Mouse (Mus musculus) heart, embryonic 13.5 days (tissue): ENCODE measurements around the gene Tcap. TPM values are rescaled to one million over a fixed set of nuclear protein-coding genes. Genes with fewer than 3 reads are reported as not detected.

ENCODE experiments used
- ATAC-seq: fragments of 200-750 bp; cut with Nextera tagmentation; 2 replicates; pipeline ENCODE4 v1.8.0; 2017; ENCODE audit warnings: moderate TSS enrichment; ENCODE audit not compliant: insufficient number of reproducible peaks, low FRiP score, low TSS enrichment; ENCODE audit errors: extremely low read depth
- H3K27ac ChIP-seq: fragments of 300-500 bp; sonication (generic); replicated peaks from 2 replicates; pipeline ENCODE4 v1.5.1; 2015; ENCODE audit warnings: moderate library complexity, mild to moderate bottlenecking, inconsistent platforms
- H3K27me3 ChIP-seq: fragments of 300-500 bp; sonication (generic); replicated peaks from 2 replicates; pipeline ENCODE4 v1.6.1; 2015; ENCODE audit warnings: mild to moderate bottlenecking, inconsistent platforms
- H3K36me3 ChIP-seq: fragments of 300-500 bp; sonication (generic); 2 replicates; pipeline ENCODE4 v1.6.1; 2015; ENCODE audit warnings: mild to moderate bottlenecking, inconsistent platforms
- H3K4me1 ChIP-seq: fragments of 300-500 bp; sonication (generic); 2 replicates; pipeline ENCODE4 v1.6.1; 2015; ENCODE audit warnings: inconsistent platforms
- H3K4me2 ChIP-seq: fragments of 300-500 bp; sonication (generic); 2 replicates; pipeline ENCODE4 v1.6.1; 2015; ENCODE audit warnings: inconsistent platforms, mild to moderate bottlenecking, moderate library complexity
- H3K4me3 ChIP-seq: fragments of 300-500 bp; sonication (generic); 2 replicates; pipeline ENCODE4 v1.5.1; 2015; ENCODE audit warnings: moderate library complexity, mild to moderate bottlenecking, inconsistent platforms
- H3K9ac ChIP-seq: fragments of 300-500 bp; sonication (generic); 2 replicates; pipeline ENCODE4 v1.6.1; 2015; ENCODE audit warnings: inconsistent platforms, mild to moderate bottlenecking, moderate library complexity
- H3K9me3 ChIP-seq: fragments of 300-500 bp; sonication (generic); 2 replicates; pipeline ENCODE4 v1.6.1; 2016; ENCODE audit warnings: inconsistent platforms
- WGBS: fragments of 180-500 bp; shearing (Covaris S2); methylation state at CpG from one replicate; pipeline ENCODE4 v1.1.7; 2015; ENCODE audit warnings: mixed read lengths; 5-methylcytosine and 5-hydroxymethylcytosine counted together
- polyA plus RNA-seq: library from polyadenylated mRNA; unstranded; fragments of >200 nt; fragmentation: Nextera tagmentation; extraction: Ambion mirVana; gene quantifications from 2 replicates; pipeline ENCODE4 v1.2.1, GENCODE M21; 2015

The Tcap gene
- polyA plus RNA-seq, 1 experiment from 2014 or later, result 159 TPM

DNA sequence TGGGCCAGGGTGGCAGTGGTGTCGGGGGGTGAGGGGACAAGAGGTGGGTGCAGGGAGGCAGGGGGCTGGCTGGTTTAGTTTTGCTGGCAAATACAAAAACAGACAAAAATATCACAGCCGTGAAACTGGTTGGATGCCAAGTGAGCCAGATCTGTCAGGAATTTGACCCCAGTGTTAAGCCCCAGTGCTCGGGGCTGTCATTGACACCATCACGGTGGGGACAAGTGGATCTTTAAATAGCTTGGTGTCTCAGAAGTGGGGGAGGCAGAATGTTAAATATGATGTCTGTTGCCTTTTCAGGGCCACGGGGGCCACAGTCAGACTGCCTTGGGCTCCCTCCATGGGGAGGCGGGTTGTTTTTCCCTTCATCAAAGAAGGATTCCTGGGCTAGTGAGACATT, 10.7 kb downstream of the Tcap start:
- Histone ChIP-seq H3K9ac (peak overlapping the region; percentile 58; the same call in 1 of the 2 replicates), H3K4me2 (peak overlapping the region; percentile 46), H3K27me3 (peaks cover 16% of the 10 kb centered on the region), H3K9me3 (no peaks in the 10 kb centered on the region), H3K4me3 (0 out of 2 replicates have a peak overlapping the region, but pooled peaks have one; percentile 2), H3K36me3 (peaks cover 18% of the 10 kb centered on the region), H3K4me1 (peaks cover 63% of the 10 kb centered on the region), H3K27ac (peak overlapping the region; percentile 99)
- ATAC-seq, result peak; percentile 25; the same call in 1 of the 2 replicates
- WGBS, result 16% methylated on average over 6 of the region's 6 CpGs

- Histone ChIP-seq H3K9me3 (no peaks in the 10 kb centered on the region), H3K9ac (peak overlapping the region; percentile 58), H3K4me1 (peaks cover 63% of the 10 kb centered on the region), H3K4me2 (peak overlapping the region; percentile 46), H3K36me3 (peaks cover 18% of the 10 kb centered on the region), H3K4me3 (no peak overlapping the region), H3K27ac (peak overlapping the region; percentile 99), H3K27me3 (peaks cover 11% of the 10 kb centered on the region)
- 24% methylated on average over 4 of the region's 4 CpGs for WGBS
- ATAC-seq, result no peak
Observed at GRCm38 (mm10) chr11:98395041-98395440, 11.4 kb downstream of the Tcap start.

DNA sequence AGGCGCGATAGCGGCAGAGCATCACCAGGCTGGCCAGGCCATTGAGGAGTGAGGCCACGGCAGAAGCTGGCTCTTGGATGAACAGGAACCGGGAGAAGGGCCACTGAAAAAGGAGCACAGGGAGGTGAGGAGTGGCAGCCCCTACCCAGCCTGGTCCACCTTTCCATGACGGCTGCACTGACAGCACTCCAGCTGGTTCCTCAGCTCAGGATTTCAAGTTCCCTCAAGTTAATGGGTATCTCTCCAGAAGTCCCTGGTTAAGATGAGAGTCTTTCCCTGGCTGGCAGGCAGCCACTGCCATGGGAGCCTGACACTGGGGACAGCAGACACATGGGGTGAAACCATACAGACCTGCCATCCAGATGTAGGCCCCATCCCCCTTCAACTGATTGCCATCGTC, 14.3 kb downstream of the Tcap start:
- Histone ChIP-seq H3K4me3 (no peak overlapping the region), H3K9ac (no peak overlapping the region), H3K4me1 (peaks cover 46% of the 10 kb centered on the region), H3K27me3 (peaks cover 2% of the 10 kb centered on the region; the same call in 1 of the 2 replicates), H3K9me3 (no peaks in the 10 kb centered on the region), H3K36me3 (peaks cover 18% of the 10 kb centered on the region), H3K4me2 (no peak overlapping the region), H3K27ac (no peak overlapping the region)
- no peak for ATAC-seq
- 81% methylated on average over 7 of the region's 7 CpGs for WGBS

DNA sequence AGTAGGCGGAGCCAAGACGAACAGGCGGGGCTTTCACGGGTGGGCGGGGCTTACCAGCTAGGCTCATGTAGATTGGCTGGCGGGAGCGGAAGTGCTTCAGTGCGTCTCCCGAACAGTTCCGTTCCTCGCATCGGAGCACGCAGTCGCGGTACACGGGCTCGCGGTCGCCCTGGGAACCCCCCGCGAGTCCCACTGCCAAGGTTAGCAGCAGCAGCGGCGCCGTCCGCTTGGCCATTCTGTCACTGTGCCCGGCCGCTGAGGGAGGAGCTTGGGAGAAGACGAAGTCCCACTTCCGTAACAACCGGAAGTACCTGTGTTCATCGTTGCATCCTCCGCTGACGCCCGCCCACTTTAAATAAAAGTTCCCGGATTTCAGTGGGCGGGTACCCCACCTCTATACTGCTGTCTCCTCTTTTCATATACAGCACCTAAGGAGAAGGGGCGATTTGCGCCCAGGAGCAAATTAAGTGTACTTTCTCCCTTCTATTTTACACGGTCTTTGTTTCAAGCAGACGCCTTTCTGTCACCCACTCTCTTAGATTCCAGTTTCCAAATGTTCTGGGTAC, 16.6 kb downstream of the Tcap start, which contains the start of gene Pgap3:
Gene Pgap3, minus strand, starts transcription at position 330 of the 566 bp plus-strand sequence.
- peak within 1 kb of the TSS; percentile 67 for H3K4me3 ChIP-seq
- H3K9ac ChIP-seq, result peak within 1 kb of the TSS; percentile 83
- peaks cover 3% of the 10 kb centered on the region; the same call in 1 of the 2 replicates for H3K27me3 ChIP-seq
- H3K27ac ChIP-seq, result peak within 1 kb of the TSS; percentile 93
- under 1% methylated on average over 40 of the region's 40 CpGs for WGBS
- peaks cover 23% of the 10 kb centered on the region for H3K4me1 ChIP-seq
- peak; percentile 48; the same call in 1 of the 2 replicates for ATAC-seq
- H3K9me3 ChIP-seq, result no peaks in the 10 kb centered on the region
- peak within 1 kb of the TSS; percentile 89 for H3K4me2 ChIP-seq
- H3K36me3 ChIP-seq, result peaks cover 18% of the 10 kb centered on the region

- peak overlapping the region; percentile 93 for H3K27ac ChIP-seq
- peak overlapping the region; percentile 83 for H3K9ac ChIP-seq
Observed at GRCm38 (mm10) chr11:98400816-98401215, 17.2 kb downstream of the Tcap start.

GRCm38 (mm10) chr11:98406621-98407020, 23.0 kb downstream of the Tcap start:
- Histone ChIP-seq H3K27ac (no peak overlapping the region), H3K4me2 (no peak overlapping the region), H3K27me3 (peaks cover 3% of the 10 kb centered on the region; the same call in 1 of the 2 replicates), H3K36me3 (no peaks in the 10 kb centered on the region), H3K4me1 (peaks cover 21% of the 10 kb centered on the region), H3K9me3 (no peaks in the 10 kb centered on the region), H3K9ac (no peak overlapping the region), H3K4me3 (no peak overlapping the region)
- 66% methylated on average over 6 of the region's 6 CpGs for WGBS
- no peak for ATAC-seq

More at GRCm38 (mm10) chr11:98400816-98401215, 17.2 kb downstream of the Tcap start:
- H3K36me3 ChIP-seq, result peaks cover 18% of the 10 kb centered on the region
- peaks cover 3% of the 10 kb centered on the region; the same call in 1 of the 2 replicates for H3K27me3 ChIP-seq
- ATAC-seq, result no peak
- H3K4me2 ChIP-seq, result peak overlapping the region; percentile 89
- peak overlapping the region; percentile 67 for H3K4me3 ChIP-seq
- peaks cover 20% of the 10 kb centered on the region for H3K4me1 ChIP-seq
- no peaks in the 10 kb centered on the region for H3K9me3 ChIP-seq
- 49% methylated on average over 3 of the region's 3 CpGs for WGBS

DNA sequence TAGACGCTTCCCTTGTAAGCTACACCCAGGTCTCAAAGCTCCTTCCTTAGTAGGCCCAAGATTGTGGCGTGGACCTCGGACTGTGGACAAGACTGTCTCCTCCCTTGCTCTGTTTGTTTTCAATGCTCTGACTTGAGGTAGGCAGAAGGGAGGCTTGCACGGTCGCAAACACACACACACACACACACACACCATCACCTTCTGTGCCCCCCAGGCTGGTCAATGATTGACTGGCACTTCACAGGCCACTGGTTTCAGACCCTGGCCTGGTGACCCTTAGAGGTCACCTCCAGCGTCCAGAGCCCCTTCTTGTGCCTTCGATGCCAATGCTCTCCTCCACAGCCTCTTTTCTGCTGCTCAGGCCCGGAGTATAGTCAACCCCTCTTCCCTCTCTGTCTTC, 25.3 kb downstream of the Tcap start:
- H3K4me1 ChIP-seq, result peaks cover 32% of the 10 kb centered on the region
- peak overlapping the region; percentile 20 for H3K4me3 ChIP-seq
- no peaks in the 10 kb centered on the region for H3K9me3 ChIP-seq
- H3K27ac ChIP-seq, result peak overlapping the region; percentile 69
- H3K36me3 ChIP-seq, result no peaks in the 10 kb centered on the region
- WGBS, result 51% methylated on average over 8 of the region's 8 CpGs
- peak overlapping the region; percentile 57 for H3K4me2 ChIP-seq
- peak overlapping the region; percentile 73 for H3K9ac ChIP-seq
- no peaks in the 10 kb centered on the region; the same call in 1 of the 2 replicates for H3K27me3 ChIP-seq
- ATAC-seq, result no peak

DNA sequence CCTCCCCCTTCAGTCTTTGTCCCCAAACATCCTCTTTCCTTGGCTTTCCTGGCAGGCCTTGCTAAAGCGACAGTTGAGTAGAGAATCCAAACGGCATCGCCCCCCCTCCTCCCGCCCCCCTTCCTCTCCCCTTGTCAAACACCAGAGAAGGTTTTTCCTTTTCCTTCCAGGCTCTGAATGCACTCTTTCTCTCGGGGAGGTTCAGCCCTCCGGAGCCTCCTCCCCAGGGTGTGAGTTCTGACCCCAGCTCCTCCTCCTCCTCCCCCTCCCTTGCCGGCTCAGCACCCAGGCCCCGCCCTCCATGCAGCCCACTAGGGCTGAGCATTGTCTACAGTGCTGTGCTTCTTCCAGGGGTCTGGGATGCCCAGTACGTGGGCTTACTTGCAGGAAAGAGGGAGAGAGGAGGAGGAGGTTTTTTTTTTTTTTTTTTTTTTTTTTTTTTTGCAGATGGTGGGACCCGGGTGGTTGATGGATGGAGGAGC, 25.8 kb downstream of the Tcap start:
- Histone ChIP-seq H3K4me2 (peak overlapping the region; percentile 57), H3K9ac (peak overlapping the region; percentile 73), H3K4me1 (peaks cover 37% of the 10 kb centered on the region), H3K27ac (peak overlapping the region; percentile 69), H3K36me3 (no peaks in the 10 kb centered on the region), H3K9me3 (no peaks in the 10 kb centered on the region), H3K27me3 (no peaks in the 10 kb centered on the region), H3K4me3 (peak overlapping the region; percentile 20)
- peak; percentile 17; the same call in 1 of the 2 replicates for ATAC-seq
- 8% methylated on average over 9 of the region's 10 CpGs for WGBS

DNA sequence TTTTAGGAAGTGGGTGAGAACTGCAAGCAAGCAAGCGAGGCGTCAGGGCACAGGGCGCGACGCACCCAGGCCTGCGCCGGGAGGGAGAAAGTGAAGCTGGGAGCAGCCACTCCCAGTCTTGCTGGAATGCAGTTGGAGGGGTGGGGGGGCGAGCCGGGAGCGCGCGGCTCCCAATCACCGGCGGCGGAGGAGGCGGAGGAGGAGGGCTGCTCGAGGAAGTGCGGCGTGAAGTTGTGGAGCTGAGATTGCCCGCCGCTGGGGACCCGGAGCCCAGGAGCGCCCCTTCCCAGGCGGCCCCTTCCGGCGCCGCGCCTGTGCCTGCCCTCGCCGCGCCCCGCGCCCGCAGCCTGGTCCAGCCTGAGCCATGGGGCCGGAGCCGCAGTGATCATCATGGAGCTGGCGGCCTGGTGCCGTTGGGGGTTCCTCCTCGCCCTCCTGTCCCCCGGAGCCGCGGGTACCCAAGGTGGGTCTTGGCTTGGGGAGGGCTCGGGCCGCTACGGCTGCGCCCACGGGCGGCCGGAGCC, 28.7 kb downstream of the Tcap start, which contains the start of gene Erbb2:
Gene Erbb2, plus strand, starts transcription at position 198 of the 524 bp plus-strand sequence.
- Histone ChIP-seq H3K36me3 (peaks cover 9% of the 10 kb centered on the region), H3K9ac (peak within 1 kb of the TSS; percentile 93), H3K4me1 (peaks cover 67% of the 10 kb centered on the region), H3K9me3 (no peaks in the 10 kb centered on the region), H3K27ac (peak within 1 kb of the TSS; percentile 96), H3K27me3 (no peaks in the 10 kb centered on the region), H3K4me2 (peak within 1 kb of the TSS; percentile 83), H3K4me3 (peak within 1 kb of the TSS; percentile 80)
- WGBS, result under 1% methylated on average over 45 of the region's 49 CpGs
- peak; percentile 66 for ATAC-seq

GRCm38 (mm10) chr11:98412797-98413301, 29.2 kb downstream of the Tcap start:
- Histone ChIP-seq H3K4me2 (peak overlapping the region; percentile 83), H3K4me1 (peaks cover 72% of the 10 kb centered on the region), H3K4me3 (peak overlapping the region; percentile 80), H3K9ac (peak overlapping the region; percentile 93), H3K36me3 (peaks cover 9% of the 10 kb centered on the region), H3K9me3 (no peaks in the 10 kb centered on the region), H3K27ac (peak overlapping the region; percentile 96), H3K27me3 (no peaks in the 10 kb centered on the region)
- under 1% methylated on average over 36 of the region's 40 CpGs for WGBS
- no peak for ATAC-seq

DNA sequence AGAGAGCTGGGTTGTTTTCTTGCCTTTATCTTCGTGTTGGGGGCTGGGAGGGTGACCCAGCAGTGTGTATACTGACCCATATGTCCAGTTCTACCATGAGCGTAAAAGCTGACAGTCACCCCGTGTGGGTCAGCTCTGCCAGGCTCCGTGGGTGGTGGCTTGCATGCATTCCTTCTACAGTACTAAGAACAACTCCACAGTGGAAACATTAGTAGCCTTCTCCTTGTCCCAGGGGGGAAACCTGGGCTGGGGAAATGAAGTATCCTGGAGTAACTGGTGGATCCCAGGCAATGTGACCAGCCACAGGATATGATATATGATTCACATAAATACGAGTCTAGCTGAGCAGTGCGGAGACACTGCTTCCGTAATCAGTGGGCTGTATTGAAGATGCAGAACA, 30.1 kb downstream of the Tcap start:
- peak overlapping the region; percentile 80 for H3K4me3 ChIP-seq
- 20% methylated on average over 7 of the region's 7 CpGs for WGBS
- H3K36me3 ChIP-seq, result peaks cover 15% of the 10 kb centered on the region
- H3K9me3 ChIP-seq, result no peaks in the 10 kb centered on the region
- peak overlapping the region; percentile 96 for H3K27ac ChIP-seq
- H3K9ac ChIP-seq, result peak overlapping the region; percentile 93
- H3K4me1 ChIP-seq, result peaks cover 79% of the 10 kb centered on the region
- H3K27me3 ChIP-seq, result no peaks in the 10 kb centered on the region
- peak overlapping the region; percentile 83 for H3K4me2 ChIP-seq
- ATAC-seq, result no peak
